Mouse (Mus musculus) erythroblast, embryonic 14.5 days (primary cell): ENCODE measurements around the gene Rapgefl1. TPM values are rescaled to one million over a fixed set of nuclear protein-coding genes. Genes with fewer than 3 reads are reported as not detected.

Experiments used
- H3K27me3 ChIP-seq: 2 replicates; pipeline ENCODE4 v1.6.1; 2012; ENCODE audit warnings: inconsistent platforms; ENCODE audit not compliant: control insufficient read depth
- H3K36me3 ChIP-seq: 2 replicates; pipeline ENCODE4 v1.6.1; 2012; ENCODE audit warnings: mild to moderate bottlenecking, inconsistent platforms; ENCODE audit not compliant: control insufficient read depth
- H3K4me1 ChIP-seq: 2 replicates; pipeline ENCODE4 v1.6.1; 2012; ENCODE audit warnings: inconsistent platforms; ENCODE audit not compliant: control insufficient read depth
- H3K4me3 ChIP-seq: replicated peaks from 2 replicates; pipeline ENCODE3; 2012; ENCODE audit warnings: moderate library complexity, mild to moderate bottlenecking, inconsistent platforms
- H3K9me3 ChIP-seq: 2 replicates; pipeline ENCODE4 v1.6.1; 2012; ENCODE audit warnings: low read length, inconsistent platforms, mixed read lengths; ENCODE audit not compliant: control insufficient read depth
- GATA1 ChIP-seq: IDR thresholded peaks from 2 replicates; pipeline ENCODE4 v1.6.1; 2012; ENCODE audit warnings: low read length, inconsistent platforms, mixed read lengths
- TAL1 ChIP-seq: IDR thresholded peaks from 3 replicates; pipeline ENCODE4 v1.6.1; 2012; ENCODE audit warnings: low read length, inconsistent platforms, mixed read lengths
- polyA plus RNA-seq: library from polyadenylated mRNA; stranded (reverse); fragments of >175 nt; gene quantifications from 2 replicates; pipeline ENCODE4 v1.2.3, GENCODE M21; 2012

Rapgefl1 gene
- not detected in 2 replicates for polyA plus RNA-seq

- H3K27me3 ChIP-seq: peaks cover 44% of the 10 kb centered on the region
- H3K36me3 ChIP-seq: peaks cover 33% of the 10 kb centered on the region
- peaks cover 19% of the 10 kb centered on the region for H3K4me1 ChIP-seq
- TF ChIP-seq GATA1 (no peak), TAL1 (no peak)
- H3K4me3 ChIP-seq: peak within 1 kb of the TSS; percentile 64
- no peaks in the 10 kb centered on the region for H3K9me3 ChIP-seq
Observed at GRCm38 (mm10) chr11:98836651-98837141, at the start of gene Rapgefl1. TSS of gene Rapgefl1 (plus strand) at chr11:98836785.

GRCm38 (mm10) chr11:98787229-98787628 lies 49.4 kb upstream of the Rapgefl1 start:
- TF ChIP-seq GATA1 (no peak), TAL1 (no peak)
- Histone ChIP-seq H3K4me3 (no peak overlapping the region), H3K36me3 (no peaks in the 10 kb centered on the region), H3K9me3 (no peaks in the 10 kb centered on the region), H3K4me1 (peaks cover 74% of the 10 kb centered on the region), H3K27me3 (peaks cover 21% of the 10 kb centered on the region)

DNA sequence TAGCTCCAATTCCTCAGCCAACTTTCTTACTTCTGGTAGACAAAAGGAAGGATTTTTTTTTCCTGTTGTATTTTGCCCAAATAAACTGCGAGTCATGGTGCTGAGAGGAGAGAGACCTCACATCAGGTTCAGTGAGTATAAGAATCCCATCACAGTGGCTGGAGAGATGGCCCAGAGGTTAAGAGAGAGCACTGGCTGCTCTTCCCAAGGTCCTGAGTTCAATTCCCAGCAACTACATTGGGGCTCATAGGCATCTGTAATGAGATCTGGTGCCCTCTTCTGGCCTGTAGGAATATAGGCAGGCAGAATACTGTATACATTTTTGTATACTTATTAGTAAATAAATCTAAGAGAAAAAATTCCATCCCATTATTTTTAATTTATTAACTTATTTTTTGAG lies 48.9 kb upstream of the Rapgefl1 start:
- peaks cover 75% of the 10 kb centered on the region for H3K4me1 ChIP-seq

DNA sequence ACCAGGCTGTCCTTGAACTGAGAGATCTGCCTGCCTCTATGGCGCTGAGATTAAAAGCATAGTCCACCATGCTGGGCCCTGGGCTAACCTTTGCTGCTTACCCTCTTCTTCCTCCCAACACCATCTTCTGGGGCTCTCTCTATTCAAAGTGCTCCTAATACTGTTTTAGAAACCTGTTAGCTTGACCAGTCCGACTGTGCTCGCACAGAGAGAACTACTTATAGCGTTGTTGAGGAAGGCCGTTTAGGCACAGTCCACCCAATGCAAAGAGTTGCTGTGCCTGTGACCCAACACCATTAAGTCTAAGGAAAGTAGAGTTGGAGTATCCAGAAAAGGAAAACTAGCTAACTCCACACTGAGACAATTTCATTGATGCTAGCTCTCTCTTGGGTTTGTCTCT lies 48.4 kb upstream of the Rapgefl1 start:
- H3K4me1 ChIP-seq: peaks cover 71% of the 10 kb centered on the region
- H3K4me3 ChIP-seq: no peak overlapping the region
- no peak for TF ChIP-seq GATA1
- TF ChIP-seq TAL1: no peak

More for the DNA sequence above, 48.9 kb upstream of the Rapgefl1 start:
- Histone ChIP-seq H3K9me3 (no peaks in the 10 kb centered on the region), H3K27me3 (peaks cover 18% of the 10 kb centered on the region), H3K4me3 (no peak overlapping the region), H3K36me3 (no peaks in the 10 kb centered on the region)
- no peak for TF ChIP-seq TAL1
- no peak for TF ChIP-seq GATA1

DNA sequence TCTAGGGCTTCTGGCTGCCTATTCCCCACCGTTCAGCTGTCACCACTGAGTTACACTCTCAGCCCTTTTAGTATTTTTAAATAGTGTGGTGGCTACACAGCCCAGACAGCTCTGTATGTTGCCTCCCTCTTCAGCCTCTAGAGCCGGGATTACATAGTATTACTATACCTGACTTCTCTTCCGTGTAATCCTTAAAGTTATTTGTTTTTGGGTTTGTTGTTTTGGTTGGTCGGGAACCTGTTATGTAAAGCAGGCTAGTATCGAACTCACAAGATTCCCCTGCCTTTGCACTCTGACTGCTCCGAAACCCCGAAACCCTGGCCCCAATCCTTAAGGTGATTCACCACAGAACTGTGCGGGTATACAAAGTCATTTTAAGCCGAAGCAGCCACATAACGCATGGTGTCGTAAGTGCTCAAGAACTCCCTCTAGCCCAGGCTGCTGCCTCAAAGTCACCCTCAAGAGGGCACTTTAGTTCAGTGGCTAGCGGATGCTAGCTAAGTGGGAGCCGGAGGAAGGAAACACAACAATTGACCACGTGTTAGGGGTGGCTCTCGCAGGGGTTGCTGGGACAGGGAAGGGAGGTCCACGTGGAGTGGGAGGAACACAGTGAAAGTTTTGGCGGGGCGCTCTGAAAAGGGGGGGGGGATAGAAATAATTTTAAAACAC lies 47.9 kb upstream of the Rapgefl1 start:
- H3K36me3 ChIP-seq: no peaks in the 10 kb centered on the region
- H3K27me3 ChIP-seq: peaks cover 17% of the 10 kb centered on the region
- peak overlapping the region; percentile 69 for H3K4me3 ChIP-seq
- TF ChIP-seq TAL1 (no peak), GATA1 (no peak)
- peaks cover 70% of the 10 kb centered on the region for H3K4me1 ChIP-seq
- H3K9me3 ChIP-seq: no peaks in the 10 kb centered on the region

More for the DNA sequence above, 48.4 kb upstream of the Rapgefl1 start:
- Histone ChIP-seq H3K27me3 (peaks cover 17% of the 10 kb centered on the region), H3K36me3 (no peaks in the 10 kb centered on the region), H3K9me3 (no peaks in the 10 kb centered on the region)

DNA sequence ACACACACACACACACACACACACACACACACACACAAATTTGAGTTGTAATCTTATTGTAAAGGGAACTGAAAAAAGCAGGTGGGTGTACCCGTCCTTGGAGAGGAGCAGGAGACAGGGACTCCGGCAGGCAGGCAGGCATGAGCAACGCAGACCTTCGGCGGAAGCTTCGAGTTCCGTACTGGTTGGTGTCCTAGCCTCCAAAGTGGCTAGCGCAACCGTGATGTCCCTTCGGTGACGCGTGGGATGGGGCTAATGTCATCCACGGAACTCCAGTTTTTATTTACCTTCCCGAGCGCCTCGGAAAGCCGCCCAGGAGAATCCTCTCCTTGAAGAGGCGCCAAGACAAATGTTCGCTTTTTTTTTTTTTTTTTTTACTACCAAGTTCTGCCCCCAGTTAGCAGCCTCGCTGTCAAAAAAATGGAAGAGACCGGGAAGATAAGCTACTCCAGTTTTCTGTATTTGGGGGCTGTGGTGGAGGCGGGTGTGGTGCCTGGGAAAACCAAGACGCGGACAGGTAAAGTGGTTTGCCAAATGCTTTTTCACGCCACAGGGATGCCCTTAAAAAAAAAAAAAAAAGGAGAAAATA lies 47.3 kb upstream of the Rapgefl1 start:
- Histone ChIP-seq H3K36me3 (no peaks in the 10 kb centered on the region), H3K4me1 (peaks cover 70% of the 10 kb centered on the region), H3K9me3 (no peaks in the 10 kb centered on the region), H3K27me3 (peaks cover 17% of the 10 kb centered on the region), H3K4me3 (peak overlapping the region; percentile 69)
- TF ChIP-seq TAL1: no peak
- no peak for TF ChIP-seq GATA1

DNA sequence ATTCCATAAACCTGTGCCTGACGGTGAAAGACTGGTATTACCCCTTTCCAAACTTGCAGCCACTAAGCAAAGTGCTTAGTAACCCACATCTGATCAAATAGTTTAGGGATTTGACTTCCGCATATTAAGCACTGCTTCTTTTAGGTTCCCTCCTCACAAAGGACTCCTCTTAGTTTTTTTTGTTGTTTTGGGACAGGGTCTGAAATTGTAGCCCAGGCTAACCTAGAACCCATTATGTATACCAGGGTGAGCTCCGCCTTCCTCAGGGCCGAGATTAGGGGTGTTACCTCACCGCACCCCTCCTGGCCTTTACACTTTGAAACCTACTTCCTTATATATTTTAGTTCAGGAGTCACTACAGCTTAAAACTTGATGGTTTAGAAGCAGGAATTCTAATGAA lies 46.8 kb upstream of the Rapgefl1 start:
- Histone ChIP-seq H3K4me1 (peaks cover 74% of the 10 kb centered on the region), H3K27me3 (peaks cover 16% of the 10 kb centered on the region), H3K36me3 (no peaks in the 10 kb centered on the region), H3K4me3 (peak overlapping the region; percentile 69), H3K9me3 (no peaks in the 10 kb centered on the region)
- TF ChIP-seq GATA1 (no peak), TAL1 (no peak)

DNA sequence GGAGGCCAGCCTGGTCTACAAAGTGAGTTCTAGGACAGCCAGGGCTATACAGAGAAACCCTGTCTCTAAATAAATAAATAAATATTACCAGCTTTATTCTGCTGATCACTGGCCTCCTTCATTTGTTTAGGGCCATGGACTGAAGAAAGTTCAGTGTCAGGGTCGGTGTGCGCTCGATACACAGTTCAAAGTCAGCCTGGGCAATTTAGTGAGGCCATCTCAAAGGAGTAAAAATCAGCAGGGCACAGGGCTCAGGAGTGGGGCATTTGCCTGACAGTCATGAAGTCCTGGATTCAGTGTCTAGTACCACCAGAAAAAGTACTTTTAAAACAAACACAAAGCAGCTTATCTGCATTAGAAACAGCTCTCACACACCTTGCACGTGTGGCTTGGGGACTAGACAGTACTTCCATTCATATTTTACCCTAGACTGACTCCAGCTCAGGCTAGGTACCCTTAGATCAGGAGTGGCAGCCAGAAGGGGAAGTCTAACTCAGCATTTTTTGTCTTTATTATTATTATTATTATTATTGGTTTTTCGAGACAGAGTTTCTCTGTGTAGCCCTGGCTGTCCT lies 45.9 kb upstream of the Rapgefl1 start:
- no peak for TF ChIP-seq GATA1
- TF ChIP-seq TAL1: no peak
- peaks cover 7% of the 10 kb centered on the region for H3K27me3 ChIP-seq
- no peaks in the 10 kb centered on the region for H3K36me3 ChIP-seq
- H3K4me3 ChIP-seq: no peak overlapping the region
- H3K9me3 ChIP-seq: no peaks in the 10 kb centered on the region
- H3K4me1 ChIP-seq: peaks cover 72% of the 10 kb centered on the region

DNA sequence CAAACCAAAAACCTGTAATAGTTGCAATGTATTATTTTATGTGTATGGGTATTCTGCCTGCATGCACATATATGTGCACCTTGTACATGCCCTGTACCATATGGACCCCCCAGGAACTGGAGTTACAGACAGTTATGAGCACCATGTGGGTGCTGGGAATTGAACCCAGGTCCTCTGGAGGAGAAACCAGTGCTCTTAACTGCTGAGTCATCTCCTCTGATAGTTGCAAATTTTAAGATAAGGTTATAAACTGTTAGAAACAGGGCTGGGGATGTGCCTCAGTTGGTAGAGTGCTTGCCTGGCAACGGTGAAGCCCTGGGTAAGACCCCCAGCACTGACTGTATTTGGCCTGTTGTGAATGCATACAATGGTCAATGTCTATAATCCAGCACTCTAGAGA lies 45.1 kb upstream of the Rapgefl1 start:
- H3K4me3 ChIP-seq: no peak overlapping the region
- peaks cover 71% of the 10 kb centered on the region for H3K4me1 ChIP-seq
- H3K27me3 ChIP-seq: no peaks in the 10 kb centered on the region
- H3K36me3 ChIP-seq: no peaks in the 10 kb centered on the region; the same call in 1 of the 2 replicates
- no peaks in the 10 kb centered on the region for H3K9me3 ChIP-seq
- TF ChIP-seq GATA1 (no peak), TAL1 (no peak)
